Mouse (Mus musculus) cerebellum, adult 2 months (tissue): ENCODE data around the gene Mrrf. TPM values are rescaled to one million over a fixed set of nuclear protein-coding genes. Genes with fewer than 3 reads are reported as not detected.

ENCODE experiments used
- DNase-seq, 2 experiments: peaks; one replicate each; pipeline ENCODE4 v3.0.0; 2021
- H3K27ac ChIP-seq: fragments of 200-500 bp; 2 replicates; pipeline ENCODE4 v1.5.1; 2012; ENCODE audit warnings: low read length, control low read depth, inconsistent platforms; ENCODE audit not compliant: insufficient read depth
- H3K27me3 ChIP-seq: fragments of 200-500 bp; 2 replicates; pipeline ENCODE4 v1.6.1; 2012; ENCODE audit warnings: inconsistent platforms, mild to moderate bottlenecking, low read length, moderate library complexity; ENCODE audit not compliant: control insufficient read depth, insufficient read depth
- H3K4me1 ChIP-seq: fragments of 200-500 bp; 2 replicates; pipeline ENCODE4 v1.6.1; 2011; ENCODE audit warnings: low read length; ENCODE audit not compliant: control insufficient read depth, insufficient read depth
- H3K4me3 ChIP-seq: fragments of 200-500 bp; replicated peaks from 2 replicates; pipeline ENCODE3; 2011; ENCODE audit warnings: mild to moderate bottlenecking, low read depth, low read length, control low read depth; ENCODE audit not compliant: insufficient read depth
- CTCF ChIP-seq: fragments of 200-500 bp; IDR thresholded peaks from 2 replicates; pipeline ENCODE4 v1.5.1; 2011; ENCODE audit warnings: low read depth, mild to moderate bottlenecking, control low read depth, low read length, moderate library complexity, borderline replicate concordance; ENCODE audit not compliant: insufficient read depth
- POLR2A ChIP-seq: fragments of 200-500 bp; IDR thresholded peaks from 2 replicates; pipeline ENCODE4 v1.6.1; 2011; ENCODE audit warnings: low read length, control low read depth, borderline replicate concordance; ENCODE audit not compliant: insufficient read depth
- WGBS: fragments of 180-500 bp; shearing (Covaris S2); methylation state at CpG from one replicate; pipeline ENCODE4 v1.1.7; 2018; 5-methylcytosine and 5-hydroxymethylcytosine counted together
- polyA plus RNA-seq: library from polyadenylated mRNA; depleted of rRNA; stranded (reverse); fragments of >200 nt; gene quantifications from 2 replicates; pipeline ENCODE4 v1.2.3, GENCODE M21; 2012

The Mrrf gene
- polyA plus RNA-seq, 1 experiment, result 25.1 TPM

DNA sequence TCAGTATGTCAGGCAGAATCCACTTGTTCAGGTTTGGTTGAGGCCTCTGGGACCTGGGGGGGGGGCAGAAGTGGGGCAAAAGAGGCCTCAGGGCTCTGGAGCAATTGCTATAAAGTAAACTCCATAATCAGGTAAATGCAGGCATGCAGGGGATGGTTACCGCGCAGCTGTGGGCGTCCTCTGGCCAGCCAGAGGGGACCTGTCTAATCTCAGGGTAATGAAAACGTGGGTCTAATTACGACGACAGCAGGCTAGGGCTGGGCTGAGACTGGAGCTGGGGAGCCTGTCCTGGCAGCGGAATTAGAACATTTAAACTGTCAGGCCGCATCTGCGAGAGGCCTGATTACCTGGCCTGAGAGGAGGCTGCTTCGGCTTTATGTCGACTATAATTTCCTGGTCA is 70.9 kb downstream of the Mrrf start:
- H3K27ac ChIP-seq, result no peak overlapping the region
- H3K4me1 ChIP-seq, result peaks cover 9% of the 10 kb centered on the region; the same call in 1 of the 2 replicates
- no peaks in the 10 kb centered on the region; the same call in 1 of the 2 replicates for H3K27me3 ChIP-seq
- WGBS, result 78% methylated on average over 11 of the region's 11 CpGs
- TF ChIP-seq CTCF, result no peak
- TF ChIP-seq POLR2A, result no peak
- H3K4me3 ChIP-seq, result no peak overlapping the region
- no peak for DNase-seq

DNA sequence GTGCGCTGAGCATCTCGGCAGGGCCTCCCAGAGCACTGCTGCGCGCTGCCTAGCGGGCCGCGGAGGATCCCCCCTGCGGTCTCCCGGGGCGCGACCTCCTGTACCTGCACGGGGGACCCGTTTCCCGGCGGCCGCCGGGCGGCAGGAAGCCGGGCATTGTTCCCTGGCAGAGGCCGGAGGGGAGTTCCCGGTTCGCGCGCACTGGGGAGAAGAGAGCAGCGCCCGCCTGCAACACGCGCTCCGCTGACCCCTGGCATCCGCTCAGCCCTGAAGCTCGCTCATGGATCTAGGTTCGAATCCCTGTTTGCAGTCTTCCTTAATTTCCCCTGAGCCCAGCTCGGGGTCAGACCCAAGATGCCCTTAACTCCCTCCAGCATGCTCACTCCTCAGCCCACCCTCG is 74.6 kb downstream of the Mrrf start:
- no peak for DNase-seq
- H3K4me3 ChIP-seq, result no peak overlapping the region
- TF ChIP-seq POLR2A (no peak), CTCF (no peak)
- H3K27ac ChIP-seq, result no peak overlapping the region
- no peaks in the 10 kb centered on the region for H3K4me1 ChIP-seq
- 11% methylated on average over 25 of the region's 34 CpGs for WGBS
- H3K27me3 ChIP-seq, result no peaks in the 10 kb centered on the region

DNA sequence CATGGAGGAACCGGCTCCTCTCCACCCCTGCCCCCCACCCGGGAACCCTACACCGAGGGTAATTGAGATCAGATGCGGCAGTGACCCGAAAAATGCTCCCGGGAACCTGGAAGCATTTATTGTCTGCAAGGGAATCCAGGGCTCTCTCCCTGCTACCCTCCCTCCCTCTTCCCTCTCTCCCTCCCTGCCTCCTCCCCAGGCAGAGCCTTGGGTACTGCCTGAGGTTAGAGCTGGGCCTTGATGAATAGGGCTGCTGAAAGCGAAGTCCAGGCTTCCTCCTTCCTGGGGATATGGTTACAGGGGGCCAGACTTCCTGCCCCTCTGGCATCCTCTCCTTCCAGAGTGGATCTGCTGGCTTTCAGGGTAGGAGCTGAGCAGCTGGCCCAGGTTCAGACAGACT is 75.6 kb downstream of the Mrrf start:
- TF ChIP-seq CTCF (no peak), POLR2A (no peak)

DNA sequence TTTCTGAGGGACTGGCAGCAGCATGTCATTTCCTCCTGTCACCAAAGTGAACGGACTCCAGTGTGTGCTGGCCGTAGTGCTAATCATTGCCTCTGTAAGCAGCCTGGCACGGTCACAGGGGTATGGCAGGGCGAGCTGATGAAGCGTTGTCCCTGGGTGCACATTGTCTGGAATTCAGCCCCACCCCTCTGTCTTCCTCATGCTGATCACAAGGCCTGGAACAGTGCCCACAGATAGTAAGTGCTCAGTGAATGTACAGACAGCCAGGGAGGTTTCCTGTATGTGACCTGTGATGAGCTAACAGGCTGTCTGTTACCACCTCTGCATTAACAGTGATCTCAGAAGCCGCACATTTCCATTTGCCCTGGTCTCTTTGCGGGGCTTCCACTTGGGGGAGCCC is 76.9 kb downstream of the Mrrf start:
- 34% methylated on average over 7 of the region's 7 CpGs for WGBS
- H3K27me3 ChIP-seq, result no peaks in the 10 kb centered on the region
- DNase-seq, result no peak
- no peak for TF ChIP-seq POLR2A
- TF ChIP-seq CTCF, result no peak
- no peak overlapping the region for H3K27ac ChIP-seq
- no peak overlapping the region for H3K4me3 ChIP-seq
- H3K4me1 ChIP-seq, result no peaks in the 10 kb centered on the region

More for the DNA sequence above, 75.6 kb downstream of the Mrrf start:
- Histone ChIP-seq H3K27ac (no peak overlapping the region), H3K4me1 (no peaks in the 10 kb centered on the region), H3K4me3 (no peak overlapping the region), H3K27me3 (no peaks in the 10 kb centered on the region)
- 53% methylated on average over 7 of the region's 7 CpGs for WGBS
- DNase-seq, result no peak

DNA sequence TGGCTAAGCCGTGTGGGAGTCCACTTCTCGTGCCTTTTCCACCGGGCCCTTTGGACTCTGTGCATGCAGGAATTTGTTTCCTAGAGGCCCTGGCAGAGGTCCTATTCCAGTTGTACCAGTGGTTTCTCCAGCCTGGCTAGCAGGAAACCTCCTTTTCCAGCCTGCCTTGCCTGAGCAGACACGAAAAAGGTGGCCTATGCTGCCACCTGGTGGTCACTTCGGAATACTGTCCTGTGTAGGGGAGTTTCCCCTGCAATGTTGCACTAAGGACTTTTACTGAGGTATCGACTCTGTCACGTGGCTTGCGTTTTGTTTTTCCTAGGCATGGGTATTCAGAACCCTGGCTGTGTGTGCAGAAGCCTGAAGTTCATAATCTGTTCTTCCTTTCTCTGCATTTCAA is 77.8 kb downstream of the Mrrf start:
- 3% methylated on average over 8 of the region's 8 CpGs for WGBS
- DNase-seq, result peak; percentile 68 to 82
- no peak overlapping the region for H3K4me3 ChIP-seq
- TF ChIP-seq POLR2A (no peak), CTCF (peak; percentile 94)
- no peak overlapping the region for H3K27ac ChIP-seq
- no peaks in the 10 kb centered on the region for H3K27me3 ChIP-seq
- no peaks in the 10 kb centered on the region for H3K4me1 ChIP-seq

DNA sequence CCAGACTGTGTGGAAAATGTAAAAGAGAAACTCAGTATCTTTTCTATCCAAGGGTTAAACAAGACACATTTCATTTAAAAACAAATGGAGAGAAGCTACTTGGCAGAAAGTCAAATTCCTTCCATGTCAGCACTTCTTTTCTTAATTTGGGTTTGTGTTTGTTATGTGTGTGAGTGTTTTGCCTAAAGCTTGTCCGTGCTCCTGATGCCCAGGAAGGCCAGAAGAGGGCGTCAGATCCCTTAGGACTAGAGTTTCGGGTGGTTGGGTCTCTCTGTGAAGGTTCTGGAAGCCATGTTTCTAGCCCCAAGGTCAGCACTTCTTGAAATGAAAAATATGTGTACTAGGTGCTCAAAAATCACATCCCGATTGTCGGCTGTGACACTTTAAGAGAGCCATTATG is 78.2 kb downstream of the Mrrf start:
- 62% methylated on average over 5 of the region's 5 CpGs for WGBS
- H3K4me3 ChIP-seq, result no peak overlapping the region
- H3K27ac ChIP-seq, result no peak overlapping the region
- no peak for TF ChIP-seq POLR2A
- peak; percentile 37; the same call in 1 of the 2 replicates for TF ChIP-seq CTCF
- H3K27me3 ChIP-seq, result no peaks in the 10 kb centered on the region
- H3K4me1 ChIP-seq, result no peaks in the 10 kb centered on the region
- no peak for DNase-seq

DNA sequence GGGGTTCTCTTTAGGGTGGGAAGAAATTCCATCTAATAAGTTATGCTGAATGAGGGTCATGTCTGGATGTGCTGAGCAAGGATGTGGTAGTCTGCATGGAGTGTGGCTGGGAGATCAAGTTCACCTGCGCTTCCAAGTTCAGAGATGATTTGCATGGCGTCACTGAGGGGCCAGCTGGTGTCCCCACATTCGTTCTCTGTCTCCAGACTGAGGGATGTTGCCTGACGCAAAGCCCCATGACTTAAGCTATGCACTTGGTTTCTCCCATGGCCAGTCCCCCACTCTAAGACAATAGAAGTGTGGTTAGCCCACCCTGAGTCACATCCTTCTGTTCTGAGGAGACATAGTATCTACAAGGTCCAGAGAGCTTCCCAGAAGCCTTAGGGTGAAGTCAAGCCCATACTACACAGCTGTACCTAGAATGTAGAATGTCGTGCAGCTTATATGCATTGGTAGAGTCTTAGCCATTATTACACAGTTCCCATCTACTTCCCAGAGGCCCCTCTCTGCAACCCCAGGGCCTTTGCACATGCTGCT is 79.1 kb downstream of the Mrrf start:
- 90% methylated on average over 5 of the region's 5 CpGs for WGBS
- DNase-seq, result no peak
- H3K27ac ChIP-seq, result no peak overlapping the region
- no peaks in the 10 kb centered on the region for H3K27me3 ChIP-seq
- no peak for TF ChIP-seq CTCF
- TF ChIP-seq POLR2A, result no peak
- no peaks in the 10 kb centered on the region for H3K4me1 ChIP-seq
- no peak overlapping the region for H3K4me3 ChIP-seq

DNA sequence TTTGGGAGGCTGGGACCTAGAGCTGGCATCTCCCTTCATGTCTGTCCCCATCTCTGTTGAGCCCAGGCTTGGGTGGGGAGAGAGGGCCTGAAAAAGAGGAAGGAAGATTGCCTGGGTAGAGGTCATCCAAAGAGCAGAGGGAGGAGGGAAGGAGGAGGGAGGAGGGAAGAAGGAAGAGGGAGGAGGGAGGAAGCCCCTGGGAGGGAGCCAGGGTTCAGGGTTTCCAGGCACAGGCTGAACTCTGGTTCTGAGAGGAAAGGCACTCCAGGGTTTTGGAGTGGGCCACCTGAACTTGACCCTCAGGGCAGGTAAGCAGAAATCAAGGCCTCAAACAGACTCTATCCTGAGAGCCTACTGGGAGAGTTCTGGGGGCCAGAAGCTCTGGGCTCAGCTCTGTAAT is 80.4 kb downstream of the Mrrf start:
- H3K27me3 ChIP-seq, result no peaks in the 10 kb centered on the region
- H3K27ac ChIP-seq, result no peak overlapping the region
- no peaks in the 10 kb centered on the region for H3K4me1 ChIP-seq
- DNase-seq, result no peak
- TF ChIP-seq POLR2A, result no peak
- TF ChIP-seq CTCF, result no peak
- H3K4me3 ChIP-seq, result no peak overlapping the region
